Mouse (Mus musculus): ENCODE measurements around the gene Serac1.

DNA sequence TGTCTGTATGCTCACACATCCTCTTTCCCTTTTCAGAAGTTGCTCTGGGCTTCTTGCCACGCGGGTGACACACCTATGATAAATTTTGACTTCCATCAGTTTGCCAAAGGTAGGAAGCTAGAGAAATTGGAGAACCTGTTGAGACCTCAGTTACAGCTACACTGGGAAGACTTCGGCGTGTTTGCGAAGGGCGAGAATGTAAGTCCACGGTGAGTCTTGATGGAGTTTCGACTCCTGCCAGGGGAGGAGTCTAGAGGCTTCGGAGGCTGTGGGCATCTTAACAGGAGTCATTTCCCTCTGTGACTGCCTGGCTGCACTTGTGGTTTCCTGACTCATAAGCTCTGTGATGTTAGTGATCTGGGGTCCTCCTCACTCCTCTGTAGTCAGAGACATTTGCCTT, 71.6 kb downstream of the Serac1 start:
- no peak for TF ChIP-seq CTCF (IDR thresholded peaks at IDR 0.05; ENCODE audit: borderline replicate concordance, extremely low read depth, insufficient read depth, insufficient read length)
- no peak for TF ChIP-seq POLR2A (IDR thresholded peaks at IDR 0.05; ENCODE audit: borderline replicate concordance, extremely low read depth, insufficient read depth, insufficient read length, poor library complexity, severe bottlenecking)
